Mouse (Mus musculus) liver, embryonic 15.5 days (tissue): ENCODE measurements around the gene Kcnh6. TPM values are rescaled to one million over a fixed set of nuclear protein-coding genes. Genes with fewer than 3 reads are reported as not detected.

ENCODE experiments used
- ATAC-seq: fragments of 200-750 bp; cut with Nextera tagmentation; 2 replicates; pipeline ENCODE4 v1.8.0; 2017; ENCODE audit warnings: moderate number of reproducible peaks, mild to moderate bottlenecking, moderate library complexity; ENCODE audit not compliant: insufficient read depth
- H3K27ac ChIP-seq: fragments of 300-500 bp; sonication (generic); replicated peaks from 2 replicates; pipeline ENCODE4 v1.5.1; 2015; ENCODE audit warnings: mild to moderate bottlenecking, inconsistent platforms
- H3K27me3 ChIP-seq: fragments of 300-500 bp; sonication (generic); 2 replicates; pipeline ENCODE4 v1.6.1; 2015; ENCODE audit warnings: mild to moderate bottlenecking, inconsistent platforms
- H3K36me3 ChIP-seq: fragments of 300-500 bp; sonication (generic); replicated peaks from 2 replicates; pipeline ENCODE4 v1.6.1; 2015; ENCODE audit warnings: moderate library complexity, mild to moderate bottlenecking, inconsistent platforms
- H3K4me1 ChIP-seq: fragments of 300-500 bp; sonication (generic); replicated peaks from 2 replicates; pipeline ENCODE4 v1.6.1; 2015; ENCODE audit warnings: inconsistent platforms
- H3K4me2 ChIP-seq: fragments of 300-500 bp; sonication (generic); 2 replicates; pipeline ENCODE4 v1.6.1; 2015; ENCODE audit warnings: moderate library complexity, mild to moderate bottlenecking, inconsistent platforms
- H3K4me3 ChIP-seq: fragments of 300-500 bp; sonication (generic); replicated peaks from 2 replicates; pipeline ENCODE4 v1.5.1; 2015; ENCODE audit warnings: mild to moderate bottlenecking, inconsistent platforms
- H3K9ac ChIP-seq: fragments of 300-500 bp; sonication (generic); 2 replicates; pipeline ENCODE4 v1.6.1; 2015; ENCODE audit warnings: moderate library complexity, mild to moderate bottlenecking, inconsistent platforms
- H3K9me3 ChIP-seq: fragments of 300-500 bp; sonication (generic); replicated peaks from 2 replicates; pipeline ENCODE4 v1.6.1; 2016; ENCODE audit warnings: inconsistent platforms
- WGBS: fragments of 180-500 bp; shearing (Covaris S2); methylation state at CpG from one replicate; pipeline ENCODE4 v1.1.7; 2015; ENCODE audit warnings: mixed read lengths; ENCODE audit not compliant: insufficient replicate concordance; 5-methylcytosine and 5-hydroxymethylcytosine counted together
- polyA plus RNA-seq: library from polyadenylated mRNA; unstranded; fragments of >200 nt; fragmentation: Nextera tagmentation; extraction: Ambion mirVana; gene quantifications from 2 replicates; pipeline ENCODE4 v1.2.1, GENCODE M21; 2015

The Kcnh6 gene
- polyA plus RNA-seq, 1 experiment from 2014 or later: 0.05 TPM

DNA sequence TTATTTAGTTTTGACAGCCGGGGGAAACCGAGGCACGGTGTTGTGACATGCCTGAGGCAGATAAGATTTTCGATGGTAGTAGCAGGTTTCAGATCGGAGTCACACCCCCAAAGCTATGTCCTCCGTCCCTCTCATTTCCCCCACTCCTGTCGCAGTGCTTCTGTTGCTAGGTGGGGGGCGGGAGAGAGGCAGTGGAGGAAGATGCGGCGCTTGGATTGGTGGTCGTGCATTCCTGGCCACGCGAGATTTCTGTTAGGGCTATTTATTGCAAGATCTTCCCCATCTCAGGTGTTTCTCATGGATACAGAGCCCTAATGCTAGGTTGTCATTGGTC is 29.5 kb downstream of the Kcnh6 start:
- peaks cover 4% of the 10 kb centered on the region; the same call in 1 of the 2 replicates for H3K36me3 ChIP-seq
- peak overlapping the region; percentile 100 for H3K4me3 ChIP-seq
- peaks cover 52% of the 10 kb centered on the region for H3K4me1 ChIP-seq
- H3K9me3 ChIP-seq: no peaks in the 10 kb centered on the region
- ATAC-seq: no peak
- H3K9ac ChIP-seq: peak overlapping the region; percentile 98
- H3K27me3 ChIP-seq: no peaks in the 10 kb centered on the region
- 0% methylated on average over 13 of the region's 13 CpGs for WGBS
- H3K4me2 ChIP-seq: peak overlapping the region; percentile 81
- peak overlapping the region; percentile 89 for H3K27ac ChIP-seq

DNA sequence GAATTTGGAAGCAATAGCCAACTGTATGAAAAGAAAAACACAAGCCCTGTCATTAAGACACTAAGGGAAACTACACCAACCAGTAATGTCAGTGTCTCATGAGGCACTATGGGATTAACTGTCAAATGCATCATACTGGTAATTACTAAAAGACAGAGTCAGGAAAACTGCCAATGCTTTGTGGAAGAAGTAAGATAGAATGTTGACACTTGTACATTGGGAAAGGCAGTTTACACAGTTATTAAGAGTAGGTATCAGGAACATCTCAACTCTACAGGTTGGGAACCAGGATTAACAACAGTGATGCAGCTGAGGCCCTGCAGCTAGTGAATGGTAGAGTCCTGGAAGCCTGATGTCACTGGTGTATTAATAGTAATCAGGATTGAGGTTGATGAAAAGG is 36.4 kb downstream of the Kcnh6 start:
- H3K9ac ChIP-seq: no peak overlapping the region
- H3K4me2 ChIP-seq: no peak overlapping the region
- H3K9me3 ChIP-seq: no peaks in the 10 kb centered on the region
- H3K27ac ChIP-seq: no peak overlapping the region
- H3K4me1 ChIP-seq: peaks cover 41% of the 10 kb centered on the region
- H3K4me3 ChIP-seq: no peak overlapping the region
- peaks cover 34% of the 10 kb centered on the region for H3K36me3 ChIP-seq
- no peaks in the 10 kb centered on the region for H3K27me3 ChIP-seq
- no peak for ATAC-seq

DNA sequence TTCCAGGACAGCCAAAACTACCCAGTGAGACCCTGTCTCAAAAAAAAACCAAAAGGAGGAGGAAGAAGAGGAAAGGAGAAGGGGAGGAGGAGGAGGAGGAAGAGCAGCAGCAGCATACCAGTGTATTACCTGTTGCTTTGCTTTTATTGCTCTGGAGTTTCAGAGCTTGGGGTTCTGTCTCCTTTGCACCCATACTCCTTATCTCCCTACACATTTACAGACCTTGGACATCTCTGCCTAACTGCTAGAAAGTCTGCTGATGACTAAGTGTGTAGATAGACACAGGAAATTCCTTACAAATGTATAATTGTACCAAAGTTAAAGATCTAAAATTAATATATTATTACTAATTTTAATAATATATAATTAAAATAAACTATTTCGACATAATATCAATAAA is 37.3 kb downstream of the Kcnh6 start:
- H3K9me3 ChIP-seq: no peaks in the 10 kb centered on the region
- H3K36me3 ChIP-seq: peaks cover 39% of the 10 kb centered on the region
- H3K4me2 ChIP-seq: no peak overlapping the region
- 0 out of 2 replicates have a peak overlapping the region, but pooled peaks have one; percentile 31 for H3K27ac ChIP-seq
- H3K4me1 ChIP-seq: peaks cover 36% of the 10 kb centered on the region
- ATAC-seq: no peak
- H3K4me3 ChIP-seq: no peak overlapping the region
- no peak overlapping the region for H3K9ac ChIP-seq
- WGBS: 74% methylated on average over 1 of the region's 1 CpGs
- no peaks in the 10 kb centered on the region for H3K27me3 ChIP-seq

DNA sequence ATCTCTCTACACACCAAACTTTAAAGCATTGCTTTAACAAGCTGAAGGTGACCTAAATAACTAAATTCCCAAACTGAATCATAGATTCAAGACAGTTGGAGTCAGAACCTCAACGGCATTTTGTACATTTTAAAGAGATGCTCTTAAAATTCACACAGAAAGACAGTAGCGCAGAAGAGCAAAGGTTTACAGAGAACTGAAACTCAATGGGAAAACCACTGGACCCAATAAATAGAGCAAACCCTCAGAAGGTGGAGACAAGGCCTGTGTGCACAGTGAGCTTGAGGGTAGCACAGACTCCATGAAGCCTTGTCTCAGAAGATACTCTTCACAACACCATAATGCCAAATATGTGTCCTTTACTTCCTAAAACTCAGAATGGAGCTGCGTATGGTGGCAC is 37.9 kb downstream of the Kcnh6 start:
- 82% methylated on average over 3 of the region's 3 CpGs for WGBS
- peaks cover 43% of the 10 kb centered on the region for H3K36me3 ChIP-seq
- no peak overlapping the region for H3K9ac ChIP-seq
- H3K27ac ChIP-seq: no peak overlapping the region
- H3K4me3 ChIP-seq: no peak overlapping the region
- peaks cover 33% of the 10 kb centered on the region for H3K4me1 ChIP-seq
- no peak for ATAC-seq
- no peak overlapping the region for H3K4me2 ChIP-seq
- H3K27me3 ChIP-seq: no peaks in the 10 kb centered on the region
- no peaks in the 10 kb centered on the region for H3K9me3 ChIP-seq

GRCm38 (mm10) chr11:106046584-106046983 is 38.7 kb downstream of the Kcnh6 start:
- WGBS: 76% methylated on average over 9 of the region's 9 CpGs
- no peak overlapping the region for H3K4me3 ChIP-seq
- H3K9ac ChIP-seq: no peak overlapping the region
- 0 out of 2 replicates have a peak, but pooled peaks have one; percentile 31 for ATAC-seq
- H3K27ac ChIP-seq: no peak overlapping the region
- no peaks in the 10 kb centered on the region for H3K9me3 ChIP-seq
- H3K4me1 ChIP-seq: peaks cover 31% of the 10 kb centered on the region
- H3K36me3 ChIP-seq: peaks cover 51% of the 10 kb centered on the region
- peak overlapping the region; percentile 13; the same call in 1 of the 2 replicates for H3K4me2 ChIP-seq
- no peaks in the 10 kb centered on the region for H3K27me3 ChIP-seq

DNA sequence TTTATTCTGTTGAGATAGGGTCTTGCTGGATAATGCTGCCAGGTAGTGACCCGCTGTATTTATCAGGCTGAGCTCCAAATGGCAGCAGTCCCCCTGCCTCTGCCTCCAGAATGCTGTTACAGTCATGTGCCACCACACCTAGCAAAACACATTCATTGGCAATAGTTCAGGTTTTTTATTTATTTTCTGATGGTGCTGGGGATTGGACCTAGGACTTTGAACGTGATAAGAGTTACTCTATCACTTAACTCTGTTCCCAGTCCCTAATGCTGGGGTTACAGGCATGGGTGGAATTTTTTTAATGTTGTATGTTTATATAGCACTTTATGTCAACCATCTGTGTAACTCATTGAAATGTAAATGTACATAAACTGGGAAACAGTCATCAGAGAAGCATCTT is 46.0 kb downstream of the Kcnh6 start:
- H3K9me3 ChIP-seq: no peaks in the 10 kb centered on the region
- 72% methylated on average over 2 of the region's 2 CpGs for WGBS
- H3K36me3 ChIP-seq: peaks cover 93% of the 10 kb centered on the region
- H3K4me1 ChIP-seq: peaks cover 53% of the 10 kb centered on the region
- no peak overlapping the region for H3K4me2 ChIP-seq
- H3K4me3 ChIP-seq: no peak overlapping the region
- no peaks in the 10 kb centered on the region for H3K27me3 ChIP-seq
- H3K27ac ChIP-seq: peak overlapping the region; percentile 85
- no peak for ATAC-seq
- H3K9ac ChIP-seq: no peak overlapping the region

DNA sequence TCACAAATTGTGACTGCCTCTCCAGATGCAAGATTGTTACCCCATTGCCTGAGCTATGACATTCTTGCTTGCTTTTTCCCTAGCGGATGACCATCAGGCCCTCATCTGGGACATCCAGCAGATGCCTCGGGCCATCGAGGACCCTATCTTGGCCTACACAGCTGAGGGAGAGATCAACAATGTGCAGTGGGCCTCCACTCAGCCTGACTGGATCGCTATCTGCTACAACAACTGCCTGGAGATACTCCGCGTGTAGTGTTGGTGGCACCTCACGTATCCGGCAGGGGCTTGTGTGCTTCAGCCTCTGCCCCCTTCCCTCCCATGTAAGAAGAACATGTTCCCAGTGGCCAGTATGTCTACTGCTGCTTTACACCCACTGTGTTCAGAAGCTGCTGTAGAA is 46.7 kb downstream of the Kcnh6 start:
- no peak overlapping the region for H3K4me3 ChIP-seq
- no peaks in the 10 kb centered on the region for H3K27me3 ChIP-seq
- no peak overlapping the region for H3K4me2 ChIP-seq
- 49% methylated on average over 8 of the region's 8 CpGs for WGBS
- H3K27ac ChIP-seq: peak overlapping the region; percentile 85
- peaks cover 53% of the 10 kb centered on the region for H3K4me1 ChIP-seq
- H3K9ac ChIP-seq: 0 out of 2 replicates have a peak overlapping the region, but pooled peaks have one; percentile 7
- H3K36me3 ChIP-seq: peaks cover 95% of the 10 kb centered on the region
- H3K9me3 ChIP-seq: no peaks in the 10 kb centered on the region
- ATAC-seq: peak; percentile 40; the same call in 1 of the 2 replicates

- peak overlapping the region; percentile 85 for H3K27ac ChIP-seq
- no peaks in the 10 kb centered on the region for H3K27me3 ChIP-seq
- no peak for ATAC-seq
- H3K4me3 ChIP-seq: no peak overlapping the region
- peaks cover 95% of the 10 kb centered on the region for H3K36me3 ChIP-seq
- WGBS: 28% methylated on average over 6 of the region's 6 CpGs
- peaks cover 57% of the 10 kb centered on the region for H3K4me1 ChIP-seq
- H3K4me2 ChIP-seq: no peak overlapping the region
- H3K9ac ChIP-seq: no peak overlapping the region
- H3K9me3 ChIP-seq: no peaks in the 10 kb centered on the region
Measured at GRCm38 (mm10) chr11:106055341-106055740, 47.4 kb downstream of the Kcnh6 start.

DNA sequence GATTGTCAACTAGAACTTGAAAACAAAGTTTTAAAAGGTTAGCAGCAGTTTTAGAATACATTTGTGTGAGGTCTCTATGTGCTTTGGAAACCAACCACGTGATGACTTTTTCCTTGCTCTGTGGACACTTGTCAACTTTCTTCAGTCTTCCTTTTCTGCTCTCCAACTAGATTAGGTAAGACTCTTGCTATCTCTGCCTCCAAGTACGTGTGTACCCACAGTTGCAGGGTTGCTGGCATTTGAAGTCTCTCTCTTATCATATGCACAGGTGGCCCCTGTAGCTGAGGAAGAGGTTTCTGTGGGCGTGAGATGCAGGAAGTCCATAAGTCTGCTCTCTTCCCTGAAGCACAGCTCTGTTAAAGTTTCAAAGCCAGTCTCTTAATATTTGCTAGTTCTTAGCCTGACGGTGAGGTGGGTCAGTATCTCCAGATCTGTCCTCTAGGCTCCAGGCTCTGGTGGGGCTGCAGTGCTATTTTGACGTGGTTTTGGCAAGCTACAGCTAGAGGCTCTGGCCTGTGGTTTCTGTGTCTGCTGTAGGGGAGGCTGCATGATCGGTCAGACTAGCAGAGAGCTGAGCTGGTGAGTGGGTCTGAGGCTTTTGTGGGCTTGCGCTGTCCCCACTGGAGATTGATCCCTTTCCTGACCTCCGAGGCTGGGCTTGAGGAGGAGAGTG is 49.0 kb downstream of the Kcnh6 start:
- 16% methylated on average over 8 of the region's 8 CpGs for WGBS
- Histone ChIP-seq H3K9ac (peak overlapping the region; percentile 37), H3K27me3 (no peaks in the 10 kb centered on the region), H3K4me2 (peak overlapping the region; percentile 47), H3K4me3 (no peak overlapping the region), H3K9me3 (no peaks in the 10 kb centered on the region), H3K27ac (peak overlapping the region; percentile 85), H3K36me3 (peaks cover 80% of the 10 kb centered on the region), H3K4me1 (peaks cover 57% of the 10 kb centered on the region)
- ATAC-seq: peak; percentile 89

DNA sequence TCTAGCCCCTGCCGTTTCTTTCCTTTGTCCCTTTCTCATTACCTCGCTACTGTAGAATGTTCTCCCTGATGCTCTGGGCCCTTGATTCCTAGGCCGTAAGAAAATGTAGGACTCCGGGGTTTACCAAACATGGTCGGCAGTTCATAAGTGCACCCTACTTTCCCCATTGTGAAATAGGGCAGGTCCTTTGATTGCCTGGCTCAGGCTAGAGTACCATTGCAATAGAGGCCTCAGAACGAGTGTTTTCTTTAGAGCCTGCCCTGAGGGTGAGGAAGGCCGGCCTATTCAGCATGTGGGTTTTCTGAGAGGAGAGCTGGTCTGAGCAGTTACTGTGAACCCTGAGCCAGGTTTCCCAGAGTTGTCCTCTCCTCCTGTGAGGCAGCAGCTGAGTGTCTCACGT is 50.1 kb downstream of the Kcnh6 start:
- Histone ChIP-seq H3K9ac (no peak overlapping the region), H3K4me2 (no peak overlapping the region), H3K27me3 (no peaks in the 10 kb centered on the region), H3K9me3 (no peaks in the 10 kb centered on the region), H3K4me3 (no peak overlapping the region), H3K27ac (no peak overlapping the region), H3K36me3 (peaks cover 71% of the 10 kb centered on the region), H3K4me1 (peaks cover 57% of the 10 kb centered on the region)
- no peak for ATAC-seq
- WGBS: 74% methylated on average over 8 of the region's 8 CpGs

GRCm38 (mm10) chr11:106060549-106060948 is 52.6 kb downstream of the Kcnh6 start:
- H3K36me3 ChIP-seq: peaks cover 45% of the 10 kb centered on the region
- no peak overlapping the region for H3K4me3 ChIP-seq
- 19% methylated on average over 1 of the region's 1 CpGs for WGBS
- H3K9ac ChIP-seq: no peak overlapping the region
- H3K4me2 ChIP-seq: no peak overlapping the region
- no peaks in the 10 kb centered on the region for H3K9me3 ChIP-seq
- H3K4me1 ChIP-seq: peaks cover 42% of the 10 kb centered on the region
- no peak overlapping the region for H3K27ac ChIP-seq
- no peak for ATAC-seq
- H3K27me3 ChIP-seq: no peaks in the 10 kb centered on the region

DNA sequence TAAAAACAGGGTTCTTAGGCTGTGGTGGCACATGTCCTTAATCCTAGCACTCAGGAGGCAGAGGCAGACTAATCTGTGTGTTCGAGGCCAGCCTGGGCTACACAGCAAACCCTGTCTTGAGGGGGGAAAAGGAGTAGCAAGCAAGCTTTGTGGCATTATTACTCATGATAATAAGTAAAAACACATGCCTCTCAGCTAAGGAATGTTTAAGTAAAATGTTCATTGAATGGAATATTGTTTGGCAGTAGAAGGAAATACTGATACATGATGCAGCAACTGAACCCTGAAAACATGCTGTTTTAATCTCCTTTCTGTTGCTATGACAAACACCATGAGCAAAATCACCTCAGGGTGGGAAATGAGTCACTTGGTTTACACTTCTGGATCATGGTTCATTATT is 53.4 kb downstream of the Kcnh6 start:
- H3K9ac ChIP-seq: no peak overlapping the region
- no peak for ATAC-seq
- H3K27ac ChIP-seq: no peak overlapping the region
- no peaks in the 10 kb centered on the region for H3K9me3 ChIP-seq
- no peak overlapping the region for H3K4me3 ChIP-seq
- peaks cover 36% of the 10 kb centered on the region for H3K4me1 ChIP-seq
- H3K36me3 ChIP-seq: peaks cover 38% of the 10 kb centered on the region
- 58% methylated on average over 1 of the region's 1 CpGs for WGBS
- no peaks in the 10 kb centered on the region for H3K27me3 ChIP-seq
- H3K4me2 ChIP-seq: no peak overlapping the region
